Comparison of ENCODE assay signal across 9 mouse cellular contexts in genomic region chrX:85676808-85677207, GRCm38 (mm10).
DNase-seq lines count a peak whose midpoint lies in the region; ATAC-seq and TF ChIP-seq lines count a peak whose summit lies in the region.
"Had no signal": no experiment of that assay in that cellular context is flagged by ENCODE, and none has a peak within 500 bp of the region (broad histone marks: within the 10 kb centered on the region; RNA-seq: fewer than 3 reads in every experiment).

No protein-coding gene starts in this region.

- no peak overlapping the region for H3K4me3 ChIP-seq in MEL (ENCODE audit: control insufficient read depth in 1 of 2, insufficient read depth in 1 of 2, low read depth in 2 of 2, low read length in 2 of 2)
- no peak overlapping the region for H3K4me3 ChIP-seq in midbrain, postnatal 0 days (ENCODE audit: low read depth, low read length)
- H3K4me3 ChIP-seq: megakaryocyte, embryonic 14.5 days had no signal

- H3K4me1 ChIP-seq in MEL (ENCODE audit: control insufficient read depth in 1 of 2, insufficient read depth in 2 of 2, low read length in 2 of 2): no peaks in the 10 kb centered on the region
- H3K4me1 ChIP-seq in midbrain, postnatal 0 days (ENCODE audit: insufficient read depth, low read length): no peaks in the 10 kb centered on the region
- H3K4me1 ChIP-seq: megakaryocyte, embryonic 14.5 days had no signal

- WGBS in midbrain, postnatal 0 days: 25% methylated on average over 7 of the region's 7 CpGs

- H3K27me3 ChIP-seq in MEL (ENCODE audit: control insufficient read depth in 1 of 2, insufficient read depth in 2 of 2, low read length in 2 of 2): no peaks in the 10 kb centered on the region
- H3K27me3 ChIP-seq in midbrain, postnatal 0 days (ENCODE audit: insufficient read depth, low read length): no peaks in the 10 kb centered on the region

- H3K27ac ChIP-seq in MEL (ENCODE audit: control insufficient read depth, low read depth, low read length): no peak overlapping the region
- H3K27ac ChIP-seq in midbrain, postnatal 0 days (ENCODE audit: low read depth, low read length): no peak overlapping the region

- H3K36me3 ChIP-seq in MEL (ENCODE audit: control insufficient read depth in 1 of 2, insufficient read depth in 2 of 2, low read length in 2 of 2): no peaks in the 10 kb centered on the region
- no peaks in the 10 kb centered on the region for H3K36me3 ChIP-seq in midbrain, postnatal 0 days (ENCODE audit: insufficient read depth, low read length)

- H3K4me2 ChIP-seq in midbrain, postnatal 0 days (ENCODE audit: low read depth, low read length, poor library complexity, severe bottlenecking): no peak overlapping the region

- DNase-seq in kidney, adult 8-10 months: peak; percentile 20 to 25
- DNase-seq in kidney, adult 11 months: no peak
- DNase-seq in MEL (ENCODE audit: low read depth, low spot score): peak; percentile 63
- peak; percentile 52 for DNase-seq in cerebellum, adult 9-10 months
- peak; percentile 5 to 43 for DNase-seq in frontal cortex, postnatal 36 days (ENCODE audit: low spot score in 2 of 2)
- DNase-seq in layer of hippocampus, postnatal 14 days (ENCODE audit: low spot score in 2 of 2): peak; percentile 27 to 66
- peak; percentile 50 for DNase-seq in midbrain, postnatal 0 days (ENCODE audit: low spot score)
- peak; percentile 5 to 13 for DNase-seq in thymus, postnatal 36 days

- TF ChIP-seq CTCF in MEL (IDR thresholded peaks at IDR 0.05 in 2 of 3, conservative IDR thresholded peaks at IDR 0.05 in 1 of 3; ENCODE audit: control insufficient read depth in 1 of 3, insufficient read depth in 1 of 3, low read depth in 2 of 3, low read length in 3 of 3, poor library complexity in 1 of 3, severe bottlenecking in 1 of 3): peak; percentile 40 to 79 (median 42)
- peak; percentile 79 for TF ChIP-seq CTCF in midbrain, postnatal 0 days (IDR thresholded peaks at IDR 0.05)

- TF ChIP-seq RAD21 in MEL (IDR thresholded peaks at IDR 0.05; ENCODE audit: low read depth, low read length): peak; percentile 82

- H3K79me2 ChIP-seq in MEL (ENCODE audit: control insufficient read depth, insufficient read depth, low read length, poor library complexity): no peaks in the 10 kb centered on the region

- TF ChIP-seq POLR2A in MEL (IDR thresholded peaks at IDR 0.05; ENCODE audit: control insufficient read depth in 1 of 2, insufficient read depth in 1 of 2, low read depth in 1 of 2, low read length in 2 of 2, poor library complexity in 1 of 2): no peak

- H3K9me3 ChIP-seq in MEL (replicated peaks; ENCODE audit: insufficient read depth, low read length): no peaks in the 10 kb centered on the region
- H3K9me3 ChIP-seq in midbrain, postnatal 0 days (ENCODE audit: low read length): no peaks in the 10 kb centered on the region
- H3K9me3 ChIP-seq: megakaryocyte, embryonic 14.5 days had no signal

- no peak overlapping the region for H3K9ac ChIP-seq in MEL (ENCODE audit: control insufficient read depth, low read depth, low read length, poor library complexity, severe bottlenecking)
- no peak overlapping the region for H3K9ac ChIP-seq in midbrain, postnatal 0 days (replicated peaks; ENCODE audit: low read length, poor library complexity, severe bottlenecking)

- TF ChIP-seq EP300 in MEL (IDR thresholded peaks at IDR 0.05; ENCODE audit: low read depth in 1 of 2, low read length in 2 of 2): no peak

- no peak for ATAC-seq in midbrain, postnatal 0 days (ENCODE audit: low FRiP score)

TF ChIP-seq in MEL, 35 proteins besides CTCF, POLR2A, EP300 and RAD21:
- no peak for TF ChIP-seq GABPA (IDR thresholded peaks at IDR 0.05; ENCODE audit: low read depth, low read length)
- no peak for TF ChIP-seq UBTF (IDR thresholded peaks at IDR 0.05; ENCODE audit: borderline replicate concordance, insufficient read depth, low read depth, low read length)
- peak; percentile 85 for TF ChIP-seq ZC3H11A (IDR thresholded peaks at IDR 0.05; ENCODE audit: low read depth, low read length)
- TF ChIP-seq SMC3 (IDR thresholded peaks at IDR 0.05; ENCODE audit: low read depth, low read length): peak; percentile 87
